Mouse (Mus musculus) neural tube, embryonic 13.5 days (tissue): Measurements from ENCODE around the gene Cdh9. TPM values are rescaled to one million over a fixed set of nuclear protein-coding genes. Genes with fewer than 3 reads are reported as not detected.

ENCODE experiments used
- ATAC-seq: fragments of 200-750 bp; cut with Nextera tagmentation; 2 replicates; pipeline ENCODE4 v1.8.0; 2017; ENCODE audit warnings: low read depth, mild to moderate bottlenecking, moderate TSS enrichment, moderate library complexity
- H3K27ac ChIP-seq: fragments of 300-500 bp; sonication (generic); replicated peaks from 2 replicates; pipeline ENCODE4 v1.5.1; 2015; ENCODE audit warnings: moderate library complexity, mild to moderate bottlenecking, inconsistent platforms
- H3K27me3 ChIP-seq: fragments of 300-500 bp; sonication (generic); 2 replicates; pipeline ENCODE4 v1.6.1; 2015; ENCODE audit warnings: mild to moderate bottlenecking, inconsistent platforms
- H3K36me3 ChIP-seq: fragments of 300-500 bp; sonication (generic); 2 replicates; pipeline ENCODE4 v1.6.1; 2015; ENCODE audit warnings: mild to moderate bottlenecking, inconsistent platforms
- H3K4me1 ChIP-seq: fragments of 300-500 bp; sonication (generic); replicated peaks from 2 replicates; pipeline ENCODE4 v1.6.1; 2015; ENCODE audit warnings: inconsistent platforms
- H3K4me2 ChIP-seq: fragments of 300-500 bp; sonication (generic); 2 replicates; pipeline ENCODE4 v1.6.1; 2015; ENCODE audit warnings: inconsistent platforms, mild to moderate bottlenecking, moderate library complexity
- H3K4me3 ChIP-seq: fragments of 300-500 bp; sonication (generic); 2 replicates; pipeline ENCODE4 v1.5.1; 2015; ENCODE audit warnings: mild to moderate bottlenecking, inconsistent platforms
- H3K9ac ChIP-seq: fragments of 300-500 bp; sonication (generic); 2 replicates; pipeline ENCODE4 v1.6.1; 2015; ENCODE audit warnings: moderate library complexity, mild to moderate bottlenecking, inconsistent platforms
- H3K9me3 ChIP-seq: fragments of 300-500 bp; sonication (generic); 2 replicates; pipeline ENCODE4 v1.6.1; 2016; ENCODE audit warnings: inconsistent platforms
- WGBS: fragments of 180-500 bp; shearing (Covaris S2); methylation state at CpG from one replicate; pipeline ENCODE4 v1.1.7; 2015; 5-methylcytosine and 5-hydroxymethylcytosine counted together
- polyA plus RNA-seq: library from polyadenylated mRNA; unstranded; fragments of >200 nt; fragmentation: Nextera tagmentation; extraction: Ambion mirVana; gene quantifications from 2 replicates; pipeline ENCODE4 v1.2.1, GENCODE M21; 2015

The Cdh9 gene
- polyA plus RNA-seq, 1 experiment from 2014 or later: 5.2 TPM

GRCm38 (mm10) chr15:16882542-16882941 lies 154.0 kb downstream of the Cdh9 start:
- Histone ChIP-seq H3K4me3 (no peak overlapping the region), H3K4me1 (no peaks in the 10 kb centered on the region), H3K9ac (no peak overlapping the region), H3K36me3 (no peaks in the 10 kb centered on the region), H3K9me3 (no peaks in the 10 kb centered on the region), H3K27me3 (no peaks in the 10 kb centered on the region), H3K4me2 (no peak overlapping the region), H3K27ac (no peak overlapping the region)
- 85% methylated on average over 3 of the region's 3 CpGs for WGBS
- ATAC-seq: no peak

DNA sequence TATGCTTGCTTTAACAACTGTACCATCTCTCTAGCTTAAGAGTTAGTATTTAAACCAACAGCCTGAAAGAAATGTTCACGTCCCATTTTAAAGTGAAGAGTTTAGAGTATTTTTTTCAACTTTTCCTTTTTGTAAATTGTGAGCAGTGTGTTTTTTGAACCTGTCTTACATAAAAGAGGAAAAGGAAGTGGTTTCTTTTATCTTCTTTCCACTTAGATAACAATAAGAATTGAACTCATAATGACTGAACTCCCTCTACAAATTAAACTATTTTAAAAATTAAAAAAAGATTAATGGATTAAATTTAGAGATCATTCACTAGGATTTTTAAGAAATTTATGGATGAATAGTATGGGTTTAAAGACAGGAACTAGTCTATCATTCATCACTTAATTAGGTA lies 168.1 kb downstream of the Cdh9 start:
- 95% methylated on average over 1 of the region's 1 CpGs for WGBS

More for the DNA sequence above, 168.1 kb downstream of the Cdh9 start:
- no peaks in the 10 kb centered on the region for H3K27me3 ChIP-seq
- no peaks in the 10 kb centered on the region for H3K9me3 ChIP-seq
- no peaks in the 10 kb centered on the region for H3K4me1 ChIP-seq
- no peak overlapping the region for H3K27ac ChIP-seq
- H3K36me3 ChIP-seq: no peaks in the 10 kb centered on the region
- no peak overlapping the region for H3K4me2 ChIP-seq
- no peak overlapping the region for H3K9ac ChIP-seq
- no peak overlapping the region for H3K4me3 ChIP-seq
- no peak for ATAC-seq
